Mouse (Mus musculus): ENCODE results near the gene Lpar2. TPM values are rescaled to one million over a fixed set of nuclear protein-coding genes. Genes with fewer than 3 reads are reported as not detected.
A peak's percentile ranks its signal among the peaks of the same experiment; 100 is the strongest.

The Lpar2 gene
- polyA plus RNA-seq, 1 experiment from 2014 or later: 0.88 TPM

DNA sequence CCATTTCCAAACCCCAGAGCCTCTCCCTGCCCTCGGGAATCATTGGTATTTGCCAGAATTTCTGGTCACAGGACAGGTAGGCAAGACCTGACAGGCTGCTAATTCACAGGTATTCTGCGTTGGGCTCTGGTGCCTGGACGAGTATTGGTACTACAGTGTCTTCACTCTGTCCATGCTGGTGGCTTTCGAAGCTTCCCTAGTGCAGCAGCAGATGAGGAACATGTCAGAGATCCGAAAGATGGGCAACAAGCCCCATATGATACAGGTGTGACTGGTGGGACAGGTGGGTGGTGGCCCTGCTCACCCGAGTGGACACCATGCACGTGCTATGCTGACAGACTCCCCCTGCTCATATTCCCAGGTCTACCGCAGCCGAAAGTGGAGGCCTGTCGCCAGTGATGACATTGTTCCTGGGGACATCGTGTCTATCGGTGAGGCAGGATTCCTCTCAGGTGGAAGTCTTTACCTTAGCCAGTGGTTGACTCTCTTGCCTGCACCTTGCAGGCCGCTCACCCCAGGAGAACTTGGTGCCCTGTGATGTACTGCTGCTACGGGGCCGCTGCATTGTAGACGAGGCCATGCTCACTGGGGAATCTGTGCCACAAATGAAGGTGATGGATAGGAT is 25.4 kb upstream of the Lpar2 start:
- WGBS: 94% methylated on average over 16 of the region's 16 CpGs
- peaks cover 18% of the 10 kb centered on the region for H3K4me1 ChIP-seq
- no peak for DNase-seq (ENCODE audit: extremely low spot score, low spot score)
- H3K27me3 ChIP-seq (ENCODE audit: poor library complexity, severe bottlenecking): no peaks in the 10 kb centered on the region
- H3K27ac ChIP-seq: no peak overlapping the region
- H3K36me3 ChIP-seq (replicated peaks): peaks cover 92% of the 10 kb centered on the region
- H3K9me3 ChIP-seq: no peaks in the 10 kb centered on the region
- no peak overlapping the region for H3K4me3 ChIP-seq

DNA sequence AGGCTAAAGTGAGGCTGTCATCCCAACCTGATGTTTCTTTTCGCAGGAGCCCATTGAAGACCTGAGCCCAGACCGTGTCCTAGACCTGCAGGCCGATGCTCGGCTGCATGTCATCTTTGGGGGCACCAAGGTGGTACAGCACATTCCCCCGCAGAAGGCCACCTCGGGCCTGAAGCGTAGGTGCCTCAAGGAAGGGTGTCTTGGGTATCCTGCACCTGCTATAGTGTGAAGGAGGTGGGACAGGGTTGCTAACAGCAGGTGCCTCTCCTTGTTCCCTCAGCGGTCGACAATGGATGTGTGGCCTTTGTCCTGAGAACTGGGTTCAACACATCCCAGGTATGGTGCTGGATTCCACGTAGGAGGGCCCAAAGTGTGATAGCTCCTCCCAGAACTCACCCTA is 24.6 kb upstream of the Lpar2 start:
- Histone ChIP-seq H3K4me3 (no peak overlapping the region), H3K9me3 (no peaks in the 10 kb centered on the region), H3K27me3 (ENCODE audit: poor library complexity, severe bottlenecking) (no peaks in the 10 kb centered on the region), H3K36me3 (replicated peaks) (peaks cover 100% of the 10 kb centered on the region), H3K4me1 (peaks cover 10% of the 10 kb centered on the region), H3K27ac (no peak overlapping the region)
- no peak for DNase-seq (ENCODE audit: extremely low spot score, low spot score)
- WGBS: 92% methylated on average over 10 of the region's 10 CpGs

DNA sequence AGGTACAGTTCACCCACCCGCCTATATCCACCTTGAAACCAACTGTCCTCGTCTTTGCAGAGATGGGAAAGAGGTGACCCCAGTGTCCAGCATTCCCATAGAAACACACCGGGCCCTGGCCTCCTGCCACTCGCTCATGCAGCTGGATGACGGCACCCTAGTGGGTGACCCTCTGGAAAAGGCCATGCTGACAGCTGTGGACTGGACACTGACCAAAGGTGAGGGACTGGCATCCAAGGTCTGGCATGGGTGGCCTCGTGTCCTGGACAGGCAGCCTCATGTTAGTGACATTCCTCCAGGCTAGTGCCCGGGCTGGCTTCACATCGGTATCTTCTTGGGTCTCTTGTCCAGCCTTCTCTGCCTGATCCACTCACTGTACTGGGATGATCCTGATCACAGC is 23.0 kb upstream of the Lpar2 start:
- Histone ChIP-seq H3K4me1 (no peaks in the 10 kb centered on the region), H3K27ac (no peak overlapping the region), H3K9me3 (no peaks in the 10 kb centered on the region), H3K27me3 (ENCODE audit: poor library complexity, severe bottlenecking) (no peaks in the 10 kb centered on the region), H3K36me3 (replicated peaks) (peaks cover 100% of the 10 kb centered on the region), H3K4me3 (no peak overlapping the region)
- WGBS: 93% methylated on average over 8 of the region's 8 CpGs
- no peak for DNase-seq (ENCODE audit: extremely low spot score, low spot score)

DNA sequence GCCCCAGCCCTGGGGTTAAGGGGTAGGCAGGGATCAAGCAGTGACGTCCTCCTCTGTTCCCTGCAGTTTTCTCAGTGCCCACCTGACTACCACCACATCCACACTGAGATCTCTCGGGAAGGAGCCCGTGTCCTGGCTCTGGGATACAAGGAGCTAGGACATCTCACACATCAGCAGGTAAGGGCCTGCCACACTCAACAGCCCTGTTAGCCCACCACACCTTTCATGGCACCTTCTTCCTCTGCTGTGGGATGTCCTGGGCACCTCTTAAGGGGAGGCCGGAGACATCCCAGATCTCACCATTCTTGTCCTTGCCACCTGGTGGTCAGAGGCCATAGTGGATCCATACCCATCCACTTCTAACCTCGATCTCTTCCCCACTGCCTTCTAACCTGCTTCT is 22.3 kb upstream of the Lpar2 start:
- WGBS: 91% methylated on average over 5 of the region's 5 CpGs
- DNase-seq (ENCODE audit: extremely low spot score, low spot score): no peak
- H3K27ac ChIP-seq: no peak overlapping the region
- H3K9me3 ChIP-seq: no peaks in the 10 kb centered on the region
- peaks cover 99% of the 10 kb centered on the region for H3K36me3 ChIP-seq (replicated peaks)
- no peaks in the 10 kb centered on the region for H3K4me1 ChIP-seq
- no peak overlapping the region for H3K4me3 ChIP-seq
- no peaks in the 10 kb centered on the region for H3K27me3 ChIP-seq (ENCODE audit: poor library complexity, severe bottlenecking)

DNA sequence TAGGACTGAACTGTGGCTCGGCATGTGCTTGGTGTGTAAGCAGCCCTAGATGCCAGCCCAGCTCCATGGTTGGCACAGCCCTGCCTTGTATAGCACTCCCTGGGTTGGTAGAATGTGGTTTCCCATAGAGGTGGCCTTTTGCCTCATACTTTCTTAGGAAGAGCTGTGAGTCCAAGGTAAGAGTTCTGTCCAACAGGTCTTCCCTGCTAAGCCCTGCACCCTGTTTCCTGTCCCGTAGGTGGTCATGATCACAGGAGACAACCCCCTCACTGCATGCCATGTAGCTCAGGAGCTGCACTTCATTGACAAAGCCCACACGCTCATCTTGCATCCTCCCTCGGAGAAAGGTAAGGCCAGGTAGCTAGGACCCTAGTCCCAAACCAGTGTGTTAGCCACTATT is 20.4 kb upstream of the Lpar2 start:
- Histone ChIP-seq H3K36me3 (replicated peaks) (peaks cover 99% of the 10 kb centered on the region), H3K27me3 (ENCODE audit: poor library complexity, severe bottlenecking) (no peaks in the 10 kb centered on the region), H3K4me1 (no peaks in the 10 kb centered on the region), H3K27ac (no peak overlapping the region), H3K9me3 (no peaks in the 10 kb centered on the region), H3K4me3 (no peak overlapping the region)
- no peak for DNase-seq (ENCODE audit: extremely low spot score, low spot score)
- 97% methylated on average over 4 of the region's 4 CpGs for WGBS

DNA sequence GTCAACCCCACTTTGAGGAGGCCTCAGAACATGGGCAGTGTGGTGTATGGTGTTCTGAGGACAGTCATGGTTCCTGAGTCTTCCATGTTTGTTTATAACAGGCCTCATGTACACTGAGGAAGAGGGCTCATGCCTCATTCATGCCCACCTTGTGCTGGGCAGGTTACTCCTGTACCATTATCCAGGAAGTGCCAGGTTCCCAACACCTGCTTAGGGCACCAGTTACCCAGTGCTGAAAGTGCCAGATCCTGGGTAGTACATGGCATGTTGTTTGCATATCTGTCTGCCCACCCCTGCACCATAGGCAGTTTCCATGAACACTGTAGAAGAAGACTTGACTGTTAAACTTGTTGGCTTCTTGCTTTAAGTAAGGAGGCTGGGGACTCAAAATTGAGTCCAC is 20.0 kb upstream of the Lpar2 start:
- peaks cover 99% of the 10 kb centered on the region for H3K36me3 ChIP-seq (replicated peaks)
- H3K4me3 ChIP-seq: no peak overlapping the region
- H3K27me3 ChIP-seq (ENCODE audit: poor library complexity, severe bottlenecking): no peaks in the 10 kb centered on the region
- H3K4me1 ChIP-seq: no peaks in the 10 kb centered on the region
- H3K9me3 ChIP-seq: no peaks in the 10 kb centered on the region
- DNase-seq (ENCODE audit: extremely low spot score, low spot score): no peak
- H3K27ac ChIP-seq: no peak overlapping the region

DNA sequence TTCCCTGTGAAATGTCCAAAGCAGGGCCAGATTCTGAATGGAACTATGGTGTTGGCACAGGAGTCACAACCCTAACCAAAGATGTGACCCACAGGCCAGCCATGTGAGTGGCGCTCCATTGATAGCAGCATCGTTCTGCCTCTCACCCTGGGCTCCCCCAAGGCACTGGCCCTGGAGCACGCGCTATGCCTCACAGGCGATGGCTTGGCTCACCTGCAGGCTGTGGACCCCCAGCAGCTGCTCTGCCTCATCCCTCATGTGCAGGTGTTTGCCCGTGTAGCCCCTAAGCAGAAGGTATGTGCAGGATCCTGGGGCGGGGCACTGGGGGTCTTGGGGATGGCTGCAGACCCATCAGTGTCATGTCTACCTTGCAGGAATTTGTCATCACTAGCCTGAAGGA is 18.9 kb upstream of the Lpar2 start:
- H3K4me3 ChIP-seq: no peak overlapping the region
- no peak overlapping the region for H3K27ac ChIP-seq
- H3K36me3 ChIP-seq (replicated peaks): peaks cover 99% of the 10 kb centered on the region
- WGBS: 95% methylated on average over 7 of the region's 7 CpGs
- H3K9me3 ChIP-seq: no peaks in the 10 kb centered on the region
- H3K4me1 ChIP-seq: peaks cover 4% of the 10 kb centered on the region
- H3K27me3 ChIP-seq (ENCODE audit: poor library complexity, severe bottlenecking): no peaks in the 10 kb centered on the region
- no peak for DNase-seq (ENCODE audit: extremely low spot score, low spot score)

DNA sequence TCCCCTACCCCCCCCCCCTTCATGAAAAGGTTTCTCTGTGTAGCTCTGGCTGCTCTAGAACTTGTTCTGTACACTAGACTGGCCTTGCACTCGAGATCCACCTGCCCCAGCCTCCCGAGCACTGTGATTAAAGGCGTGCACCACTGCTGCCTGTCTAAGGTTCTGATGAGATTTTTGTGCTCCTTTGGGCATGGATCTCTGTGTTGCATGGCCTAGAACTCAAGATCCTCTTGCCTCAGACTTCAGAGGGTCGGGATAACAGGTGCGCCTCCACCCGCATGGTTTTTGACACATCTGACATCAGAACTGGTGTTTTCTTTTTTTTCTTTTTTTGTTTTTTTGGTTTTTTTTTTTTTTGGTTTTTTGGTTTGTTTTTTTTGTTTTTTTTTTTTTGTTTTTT is 17.7 kb upstream of the Lpar2 start:
- no peak overlapping the region for H3K4me3 ChIP-seq
- peaks cover 90% of the 10 kb centered on the region for H3K36me3 ChIP-seq (replicated peaks)

DNA sequence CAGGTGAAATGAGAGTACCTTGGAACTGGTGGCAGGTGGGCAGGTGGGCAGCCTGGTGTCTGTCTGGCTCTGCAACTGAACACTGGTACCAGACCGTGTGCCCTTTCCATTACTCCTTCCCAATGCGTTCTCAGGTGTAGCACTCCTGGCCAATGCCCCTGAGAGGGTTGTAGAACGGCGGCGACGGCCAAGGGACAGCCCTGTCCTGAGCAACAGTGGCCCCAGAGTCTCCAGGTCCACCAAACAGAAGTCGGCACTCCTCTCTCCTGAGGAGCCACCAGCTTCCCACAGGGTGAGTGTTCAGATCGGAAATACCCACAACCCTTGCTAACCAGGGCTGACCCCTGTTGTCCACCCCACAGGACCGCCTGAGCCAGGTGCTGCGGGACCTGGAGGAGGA is 17.1 kb upstream of the Lpar2 start:
- H3K4me3 ChIP-seq: no peak overlapping the region
- H3K36me3 ChIP-seq (replicated peaks): peaks cover 84% of the 10 kb centered on the region
- DNase-seq (ENCODE audit: extremely low spot score, low spot score): no peak
- no peak overlapping the region for H3K27ac ChIP-seq
- H3K4me1 ChIP-seq: peaks cover 18% of the 10 kb centered on the region
- no peaks in the 10 kb centered on the region for H3K9me3 ChIP-seq
- H3K27me3 ChIP-seq (ENCODE audit: poor library complexity, severe bottlenecking): no peaks in the 10 kb centered on the region
- 97% methylated on average over 10 of the region's 10 CpGs for WGBS

More for the DNA sequence above, 17.7 kb upstream of the Lpar2 start:
- no peak for DNase-seq (ENCODE audit: extremely low spot score, low spot score)
- Histone ChIP-seq H3K27ac (no peak overlapping the region), H3K27me3 (ENCODE audit: poor library complexity, severe bottlenecking) (no peaks in the 10 kb centered on the region), H3K9me3 (no peaks in the 10 kb centered on the region), H3K4me1 (peaks cover 15% of the 10 kb centered on the region)
- 92% methylated on average over 6 of the region's 6 CpGs for WGBS

DNA sequence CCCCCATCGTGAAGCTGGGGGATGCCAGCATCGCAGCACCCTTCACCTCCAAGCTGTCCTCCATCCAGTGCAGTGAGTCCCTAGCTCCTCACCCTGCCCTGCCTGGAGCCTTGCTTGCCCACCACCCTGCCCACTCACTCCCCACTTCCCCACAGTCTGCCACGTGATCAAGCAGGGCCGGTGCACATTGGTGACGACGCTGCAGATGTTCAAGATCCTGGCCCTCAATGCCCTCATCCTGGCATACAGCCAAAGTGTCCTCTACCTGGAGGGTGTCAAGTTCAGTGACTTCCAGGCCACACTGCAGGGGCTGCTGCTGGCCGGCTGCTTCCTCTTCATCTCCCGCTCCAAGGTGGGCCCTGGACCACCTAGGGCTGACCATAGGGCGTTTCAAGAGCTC is 16.7 kb upstream of the Lpar2 start:
- no peaks in the 10 kb centered on the region for H3K27me3 ChIP-seq (ENCODE audit: poor library complexity, severe bottlenecking)
- DNase-seq (ENCODE audit: extremely low spot score, low spot score): no peak
- H3K9me3 ChIP-seq: no peaks in the 10 kb centered on the region
- H3K4me1 ChIP-seq: peaks cover 18% of the 10 kb centered on the region
- no peak overlapping the region for H3K27ac ChIP-seq
- WGBS: 96% methylated on average over 9 of the region's 9 CpGs
- no peak overlapping the region for H3K4me3 ChIP-seq
- H3K36me3 ChIP-seq (replicated peaks): peaks cover 84% of the 10 kb centered on the region

DNA sequence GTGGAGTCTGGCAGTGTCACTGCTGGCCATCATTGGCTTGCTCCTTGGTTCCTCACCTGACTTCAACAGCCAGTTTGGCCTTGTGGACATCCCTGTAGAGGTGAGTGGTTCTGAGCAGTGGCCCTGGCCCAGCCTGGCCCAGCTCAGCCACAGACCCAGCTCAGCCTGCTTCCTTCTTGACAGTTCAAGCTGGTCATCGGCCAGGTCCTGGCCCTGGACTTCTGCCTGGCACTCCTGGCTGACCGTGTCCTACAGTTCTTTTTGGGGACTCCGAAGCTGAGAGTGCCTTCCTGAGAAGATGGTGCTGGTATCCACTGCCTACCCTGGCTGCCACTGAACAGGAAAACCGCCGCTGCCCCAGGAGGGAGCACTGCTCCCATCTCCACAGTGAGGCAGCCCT is 15.0 kb upstream of the Lpar2 start:
- peaks cover 83% of the 10 kb centered on the region for H3K36me3 ChIP-seq (replicated peaks)
- DNase-seq (ENCODE audit: extremely low spot score, low spot score): no peak
- H3K27ac ChIP-seq: no peak overlapping the region
- no peaks in the 10 kb centered on the region for H3K9me3 ChIP-seq
- WGBS: 94% methylated on average over 5 of the region's 5 CpGs
- H3K27me3 ChIP-seq (ENCODE audit: poor library complexity, severe bottlenecking): no peaks in the 10 kb centered on the region
- peaks cover 18% of the 10 kb centered on the region for H3K4me1 ChIP-seq
- H3K4me3 ChIP-seq: no peak overlapping the region

DNA sequence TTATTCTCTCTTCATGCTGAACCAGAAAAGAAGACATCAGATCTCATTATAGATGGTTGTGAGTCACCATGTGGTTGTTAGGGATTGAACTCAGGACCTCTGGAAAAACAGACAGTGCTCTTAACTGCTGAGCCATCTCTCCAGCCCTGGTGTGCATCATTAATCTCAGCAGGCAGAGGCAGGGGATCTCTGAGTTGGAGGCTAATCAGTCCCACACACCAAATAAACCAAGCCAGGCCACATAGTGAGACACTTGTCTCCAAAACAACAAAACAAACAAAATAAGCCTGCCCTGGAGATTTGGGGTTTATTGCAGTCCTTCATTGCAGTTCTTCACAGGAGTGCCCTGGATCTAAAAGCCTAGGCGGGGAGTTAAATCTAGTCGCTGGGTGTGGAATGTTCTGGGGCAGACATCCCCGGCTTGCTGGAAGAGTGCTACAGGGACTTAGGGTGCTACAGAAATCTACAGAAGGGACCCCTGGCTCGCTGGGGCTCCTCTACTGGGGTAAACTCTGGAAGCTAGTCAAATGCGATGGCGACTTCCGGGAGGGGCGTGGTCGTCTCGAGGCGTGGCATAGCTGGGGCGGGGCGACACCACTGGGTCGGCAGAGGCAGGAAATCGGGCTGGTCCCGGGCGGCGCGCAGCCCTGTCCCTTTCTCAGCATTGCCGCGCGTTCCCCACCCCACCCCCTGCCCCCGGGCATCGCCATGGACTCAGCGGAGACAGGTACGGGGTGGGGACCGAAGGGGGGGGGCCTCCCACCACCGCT is 13.9 kb upstream of the Lpar2 start, which contains the start of gene Gmip:
Gmip (plus strand) TSS at position 586 of the 770 bp plus-strand sequence.
- H3K4me1 ChIP-seq: peaks cover 18% of the 10 kb centered on the region
- no peaks in the 10 kb centered on the region for H3K27me3 ChIP-seq (ENCODE audit: poor library complexity, severe bottlenecking)
- peak within 1 kb of the TSS; percentile 70 for H3K27ac ChIP-seq
- H3K9me3 ChIP-seq: no peaks in the 10 kb centered on the region
- WGBS: 7% methylated on average over 28 of the region's 28 CpGs
- peaks cover 75% of the 10 kb centered on the region for H3K36me3 ChIP-seq (replicated peaks)
- peak; percentile 77 for DNase-seq (ENCODE audit: extremely low spot score, low spot score)
- H3K4me3 ChIP-seq: peak within 1 kb of the TSS; percentile 55

DNA sequence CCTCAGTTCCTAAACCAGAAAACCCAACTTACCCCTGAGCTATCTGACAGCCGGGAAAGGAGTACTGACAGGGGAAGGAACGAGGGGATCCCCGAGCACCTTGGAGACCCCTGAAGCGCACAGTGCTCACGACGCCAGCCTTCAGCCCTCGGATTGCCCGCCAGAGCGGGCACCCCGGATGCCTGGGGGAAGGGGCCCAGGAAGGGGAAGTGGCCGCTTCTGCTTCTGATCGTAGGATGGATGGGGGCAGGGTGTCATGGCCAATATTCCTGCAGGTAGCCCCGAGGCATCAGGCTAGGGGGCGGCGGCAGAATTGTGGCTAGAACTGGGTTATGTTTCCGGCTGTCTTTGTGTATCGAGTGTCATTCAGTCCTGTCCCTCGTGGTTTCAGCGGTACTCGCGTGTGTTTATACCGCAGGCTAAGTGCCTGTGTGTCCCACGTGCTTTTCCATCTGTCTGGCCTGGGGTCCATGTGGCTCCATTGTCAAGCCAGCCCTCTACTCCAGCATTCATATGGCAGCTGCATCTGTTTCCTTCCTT is 13.3 kb upstream of the Lpar2 start:
- Histone ChIP-seq H3K9me3 (no peaks in the 10 kb centered on the region), H3K27me3 (ENCODE audit: poor library complexity, severe bottlenecking) (no peaks in the 10 kb centered on the region), H3K4me3 (peak overlapping the region; percentile 55), H3K27ac (peak overlapping the region; percentile 70), H3K36me3 (replicated peaks) (peaks cover 75% of the 10 kb centered on the region), H3K4me1 (peaks cover 18% of the 10 kb centered on the region)
- 5% methylated on average over 23 of the region's 23 CpGs for WGBS
- DNase-seq (ENCODE audit: extremely low spot score, low spot score): no peak

All from forebrain, embryonic 10.5 days (tissue).